Mouse (Mus musculus): ENCODE measurements around the gene 1700012B07Rik.

The 1700012B07Rik gene

GRCm38 (mm10) chr11:109846343-109846742 lies 18.5 kb upstream of the 1700012B07Rik start:
- DNase-seq (ENCODE audit: low read depth, low spot score) = no peak

- peak; percentile 29 for DNase-seq (ENCODE audit: low read depth, low spot score)
Measured at GRCm38 (mm10) chr11:109845601-109846000, 17.8 kb upstream of the 1700012B07Rik start.

- DNase-seq (ENCODE audit: low read depth, low spot score) = no peak
Measured at GRCm38 (mm10) chr11:109844466-109844865, 16.6 kb upstream of the 1700012B07Rik start.

- DNase-seq (ENCODE audit: low read depth, low spot score) = no peak
Measured at GRCm38 (mm10) chr11:109830368-109830767, 2.5 kb upstream of the 1700012B07Rik start.

- DNase-seq (ENCODE audit: low read depth, low spot score) = no peak
Measured at GRCm38 (mm10) chr11:109822280-109822679, 5.6 kb downstream of the 1700012B07Rik start.

GRCm38 (mm10) chr11:109817405-109817804 lies 10.4 kb downstream of the 1700012B07Rik start:
- DNase-seq (ENCODE audit: low read depth, low spot score) = peak; percentile 97

- peak; percentile 95 for DNase-seq (ENCODE audit: low read depth, low spot score)
Measured at GRCm38 (mm10) chr11:109816911-109817310, 10.9 kb downstream of the 1700012B07Rik start.

GRCm38 (mm10) chr11:109811721-109812120 lies 16.1 kb downstream of the 1700012B07Rik start:
- DNase-seq (ENCODE audit: low read depth, low spot score) = peak; percentile 33

GRCm38 (mm10) chr11:109809175-109809855 lies 18.5 kb downstream of the 1700012B07Rik start:
- DNase-seq (ENCODE audit: low read depth, low spot score) = no peak

GRCm38 (mm10) chr11:109801515-109801914 lies 26.3 kb downstream of the 1700012B07Rik start:
- DNase-seq (ENCODE audit: low read depth, low spot score) = no peak

GRCm38 (mm10) chr11:109797531-109797930 lies 30.3 kb downstream of the 1700012B07Rik start:
- DNase-seq (ENCODE audit: low read depth, low spot score) = no peak

GRCm38 (mm10) chr11:109795536-109795935 lies 32.3 kb downstream of the 1700012B07Rik start:
- DNase-seq (ENCODE audit: low read depth, low spot score) = peak; percentile 74

- no peak for DNase-seq (ENCODE audit: low read depth, low spot score)
Measured at GRCm38 (mm10) chr11:109793578-109793977, 34.3 kb downstream of the 1700012B07Rik start.

- no peak for DNase-seq (ENCODE audit: low read depth, low spot score)
Measured at GRCm38 (mm10) chr11:109792401-109792997, 35.3 kb downstream of the 1700012B07Rik start.

GRCm38 (mm10) chr11:109791965-109792364 lies 35.9 kb downstream of the 1700012B07Rik start:
- DNase-seq (ENCODE audit: low read depth, low spot score) = no peak

GRCm38 (mm10) chr11:109790221-109790620 lies 37.6 kb downstream of the 1700012B07Rik start:
- DNase-seq (ENCODE audit: low read depth, low spot score) = no peak

- DNase-seq (ENCODE audit: low read depth, low spot score) = no peak
Measured at GRCm38 (mm10) chr11:109785392-109785791, 42.5 kb downstream of the 1700012B07Rik start.

- no peak for DNase-seq (ENCODE audit: low read depth, low spot score)
Measured at GRCm38 (mm10) chr11:109771381-109771780, 56.5 kb downstream of the 1700012B07Rik start.

GRCm38 (mm10) chr11:109770185-109770584 lies 57.7 kb downstream of the 1700012B07Rik start:
- DNase-seq (ENCODE audit: low read depth, low spot score) = no peak

GRCm38 (mm10) chr11:109769091-109769490 lies 58.8 kb downstream of the 1700012B07Rik start:
- DNase-seq (ENCODE audit: low read depth, low spot score) = peak; percentile 6

- no peak for DNase-seq (ENCODE audit: low read depth, low spot score)
Measured at GRCm38 (mm10) chr11:109760063-109760462, 67.8 kb downstream of the 1700012B07Rik start.

- no peak for DNase-seq (ENCODE audit: low read depth, low spot score)
Measured at GRCm38 (mm10) chr11:109758616-109759215, 69.1 kb downstream of the 1700012B07Rik start.

- DNase-seq (ENCODE audit: low read depth, low spot score) = no peak
Measured at GRCm38 (mm10) chr11:109754105-109754602, 73.7 kb downstream of the 1700012B07Rik start.

Measured in 3T3-L1 (cell line).